Mouse (Mus musculus) bone marrow macrophage, adult 2 months (primary cell): Measurements from ENCODE around the gene Dhx58. TPM values are rescaled to one million over a fixed set of nuclear protein-coding genes. Genes with fewer than 3 reads are reported as not detected.
A peak's percentile ranks its signal among the peaks of the same experiment; 100 is the strongest.
"Not testable (repeated sequence)": the region's sequence is repeated elsewhere in the genome, so short reads cannot be mapped to it uniquely, and the experiment has no call there.

Source experiments
- H3K27ac ChIP-seq: 2 replicates; pipeline ENCODE4 v1.5.1; 2012; ENCODE audit warnings: low read depth, low read length; ENCODE audit not compliant: insufficient read depth
- H3K4me1 ChIP-seq: 2 replicates; pipeline ENCODE4 v1.6.1; 2012; ENCODE audit warnings: low read length; ENCODE audit not compliant: control insufficient read depth, insufficient read depth
- H3K4me3 ChIP-seq: 2 replicates; pipeline ENCODE4 v1.5.1; 2012; ENCODE audit warnings: mild to moderate bottlenecking, low read length, moderate library complexity; ENCODE audit not compliant: insufficient read depth
- CTCF ChIP-seq: IDR thresholded peaks from 2 replicates; pipeline ENCODE4 v1.5.1; 2012; ENCODE audit warnings: low read depth, mild to moderate bottlenecking, low read length, moderate library complexity
- POLR2A ChIP-seq: IDR thresholded peaks from 2 replicates; pipeline ENCODE4 v1.6.1; 2012; ENCODE audit warnings: mild to moderate bottlenecking, low read depth, low read length, borderline replicate concordance
- polyA plus RNA-seq: library from polyadenylated mRNA; stranded (reverse); fragments of >200 nt; gene quantifications from 2 replicates; pipeline ENCODE4 v1.2.4, GENCODE M21; 2012; ENCODE audit not compliant: missing spikeins, insufficient read depth, insufficient read length

The Dhx58 gene
- polyA plus RNA-seq, 1 experiment, result 58.8 TPM

- Histone ChIP-seq H3K4me3 (no peak overlapping the region), H3K27ac (no peak overlapping the region), H3K4me1 (peaks cover 7% of the 10 kb centered on the region)
- TF ChIP-seq POLR2A, result no peak
- TF ChIP-seq CTCF, result no peak
Measured at GRCm38 (mm10) chr11:100656458-100656857, 47.6 kb downstream of the Dhx58 start.

- not testable (repeated sequence) for H3K4me1 ChIP-seq, H3K27ac ChIP-seq, H3K4me3 ChIP-seq
Measured at GRCm38 (mm10) chr11:100655589-100655988, 48.5 kb downstream of the Dhx58 start.

GRCm38 (mm10) chr11:100651748-100652147 is 52.3 kb downstream of the Dhx58 start:
- H3K4me1 ChIP-seq, result no peaks in the 10 kb centered on the region
- no peak overlapping the region for H3K27ac ChIP-seq
- TF ChIP-seq CTCF, result no peak
- TF ChIP-seq POLR2A, result no peak
- H3K4me3 ChIP-seq, result no peak overlapping the region

GRCm38 (mm10) chr11:100651205-100651604 is 52.9 kb downstream of the Dhx58 start:
- TF ChIP-seq CTCF (no peak), POLR2A (no peak)
- Histone ChIP-seq H3K4me3 (no peak overlapping the region), H3K4me1 (no peaks in the 10 kb centered on the region), H3K27ac (no peak overlapping the region)

GRCm38 (mm10) chr11:100648405-100648804 is 55.7 kb downstream of the Dhx58 start:
- Histone ChIP-seq H3K4me1 (no peaks in the 10 kb centered on the region), H3K27ac (no peak overlapping the region), H3K4me3 (no peak overlapping the region)
- TF ChIP-seq POLR2A, result no peak
- no peak for TF ChIP-seq CTCF

- TF ChIP-seq CTCF, result peak; percentile 66
- no peak for TF ChIP-seq POLR2A
- no peaks in the 10 kb centered on the region for H3K4me1 ChIP-seq
- no peak overlapping the region for H3K27ac ChIP-seq
- H3K4me3 ChIP-seq, result no peak overlapping the region
Measured at GRCm38 (mm10) chr11:100646265-100646664, 57.8 kb downstream of the Dhx58 start.

Other genes with a start within 250 kb of the Dhx58 start
- gene Klhl11, start 231.5 kb downstream of the Dhx58 start, polyA plus RNA-seq, result 4.7 and 6.1 TPM in 2 replicates
- 51.4 and 62.3 TPM in 2 replicates for gene Acly, start 176.3 kb downstream of the Dhx58 start, polyA plus RNA-seq
- 0.19 and 0.34 TPM in 2 replicates for gene Ttc25, start 158.7 kb downstream of the Dhx58 start, polyA plus RNA-seq
- 40.3 and 41.2 TPM in 2 replicates for gene Cnp, start 129.4 kb downstream of the Dhx58 start, polyA plus RNA-seq
- 46.6 and 52.5 TPM in 2 replicates for gene Nkiras2, start 85.0 kb downstream of the Dhx58 start, polyA plus RNA-seq
- 324 and 349 TPM in 2 replicates for gene Dnajc7, start 84.1 kb downstream of the Dhx58 start, polyA plus RNA-seq
- gene Zfp385c, start 11.8 kb downstream of the Dhx58 start, polyA plus RNA-seq, result not detected in 2 replicates
- gene Kat2a, start 8.2 kb upstream of the Dhx58 start, polyA plus RNA-seq, result 18.8 and 18.9 TPM in 2 replicates
- not detected in 2 replicates for gene Hspb9, start 9.6 kb upstream of the Dhx58 start, polyA plus RNA-seq
- 269 and 300 TPM in 2 replicates for gene Rab5c, start 33.9 kb upstream of the Dhx58 start, polyA plus RNA-seq
- gene Kcnh4, start 55.7 kb upstream of the Dhx58 start, polyA plus RNA-seq, result not detected in 2 replicates
- gene Hcrt, start 58.7 kb upstream of the Dhx58 start, polyA plus RNA-seq, result not detected in 2 replicates
- 12.0 and 15.6 TPM in 2 replicates for gene Ghdc, start 66.7 kb upstream of the Dhx58 start, polyA plus RNA-seq
- gene Stat5b, start 146.5 kb upstream of the Dhx58 start, polyA plus RNA-seq, result 30.8 and 30.9 TPM in 2 replicates
- gene Stat5a, start 155.1 kb upstream of the Dhx58 start, polyA plus RNA-seq, result 16.3 and 20.7 TPM in 2 replicates
- gene Stat3, start 235.3 kb upstream of the Dhx58 start, polyA plus RNA-seq, result 73.3 and 76.6 TPM in 2 replicates